Mouse (Mus musculus) lung, adult 2 months (tissue): ENCODE results near the gene Stat3.

Experiments used
- CTCF ChIP-seq: fragments of 200-500 bp; IDR thresholded peaks from 2 replicates; pipeline ENCODE4 v1.5.1; 2011; ENCODE audit warnings: mild to moderate bottlenecking, low read length, control low read depth; ENCODE audit not compliant: insufficient read depth
- POLR2A ChIP-seq: fragments of 200-500 bp; IDR thresholded peaks from 2 replicates; pipeline ENCODE4 v1.6.1; 2011; ENCODE audit warnings: low read depth, mild to moderate bottlenecking, control low read depth, low read length, borderline replicate concordance; ENCODE audit errors: extremely low read depth

GRCm38 (mm10) chr11:100973245-100973644 is 33.9 kb upstream of the Stat3 start:
- TF ChIP-seq CTCF, result no peak
- TF ChIP-seq POLR2A, result no peak
